Mouse (Mus musculus) myocyte (in vitro differentiated cells): ENCODE results near the gene Tnfrsf8. TPM values are rescaled to one million over a fixed set of nuclear protein-coding genes. Genes with fewer than 3 reads are reported as not detected.

ENCODE experiments used
- H3K27me3 ChIP-seq: one replicate; pipeline ENCODE4 v1.6.1; 2011; ENCODE audit not compliant: control insufficient read depth, insufficient read depth, insufficient read length
- H3K36me3 ChIP-seq: one replicate; pipeline ENCODE4 v1.6.1; 2011; ENCODE audit not compliant: control insufficient read depth, insufficient read depth
- H3K4me2 ChIP-seq: one replicate; pipeline ENCODE4 v1.6.1; 2011; ENCODE audit warnings: low read depth, control low read depth
- H3K4me3 ChIP-seq: one replicate; pipeline ENCODE4 v1.5.1; 2011; ENCODE audit warnings: mild to moderate bottlenecking, control low read depth, moderate library complexity
- H3K79me2 ChIP-seq: one replicate; pipeline ENCODE4 v1.6.1; 2011; ENCODE audit not compliant: control insufficient read depth, insufficient read depth
- H3ac ChIP-seq: one replicate; pipeline ENCODE4 v1.6.1; 2011; ENCODE audit not compliant: control insufficient read depth, insufficient read length
- CEBPB ChIP-seq: IDR thresholded peaks from 2 replicates; pipeline ENCODE4 v1.6.1; 2011; ENCODE audit warnings: mild to moderate bottlenecking, moderate library complexity; ENCODE audit not compliant: poor library complexity, insufficient read depth, severe bottlenecking
- E2F4 ChIP-seq: IDR thresholded peaks from one replicate; pipeline ENCODE4 v1.6.1; 2011; ENCODE audit warnings: mild to moderate bottlenecking, control low read depth, moderate library complexity; ENCODE audit not compliant: insufficient read depth
- MAX ChIP-seq: IDR thresholded peaks from one replicate; pipeline ENCODE4 v1.6.1; 2011; ENCODE audit warnings: low read depth, mild to moderate bottlenecking, control low read depth
- MYOD1 ChIP-seq, 3 experiments: IDR thresholded peaks; one replicate each; pipeline ENCODE4 v1.6.1; 2011; ENCODE audit warnings: control low read depth in 2 of 3, low read depth in 2 of 3, mild to moderate bottlenecking in 2 of 3, moderate library complexity in 1 of 3; ENCODE audit not compliant: insufficient read length in 2 of 3, control insufficient read depth in 1 of 3
- MYOG ChIP-seq, 3 experiments: IDR thresholded peaks; one replicate each; pipeline ENCODE4 v1.6.1; 2011; ENCODE audit warnings: control low read depth in 2 of 3, low read depth in 2 of 3, mild to moderate bottlenecking in 2 of 3; ENCODE audit not compliant: insufficient read length in 2 of 3, control insufficient read depth in 1 of 3, insufficient read depth in 1 of 3
- POLR2A ChIP-seq: IDR thresholded peaks from one replicate; pipeline ENCODE4 v1.6.1; 2011; ENCODE audit warnings: low read depth, mild to moderate bottlenecking, control low read depth, moderate library complexity; ENCODE audit not compliant: insufficient read length
- POLR2AphosphoS2 ChIP-seq: IDR thresholded peaks from one replicate; pipeline ENCODE4 v1.6.1; 2011; ENCODE audit warnings: low read depth, control low read depth; ENCODE audit not compliant: insufficient read length
- REST ChIP-seq: IDR thresholded peaks from one replicate; pipeline ENCODE4 v1.6.1; 2011; ENCODE audit warnings: mild to moderate bottlenecking, control low read depth, moderate library complexity; ENCODE audit not compliant: insufficient read depth, insufficient read length
- SRF ChIP-seq: IDR thresholded peaks from one replicate; pipeline ENCODE4 v1.6.1; 2011; ENCODE audit warnings: low read depth; ENCODE audit not compliant: control insufficient read depth, insufficient read length
- TCF12 ChIP-seq: IDR thresholded peaks from one replicate; pipeline ENCODE4 v1.6.1; 2011; ENCODE audit warnings: mild to moderate bottlenecking, control low read depth; ENCODE audit not compliant: poor library complexity, insufficient read depth, severe bottlenecking
- TCF3 ChIP-seq: IDR thresholded peaks from one replicate; pipeline ENCODE4 v1.6.1; 2011; ENCODE audit warnings: low read depth, control low read depth; ENCODE audit not compliant: insufficient read length
- USF1 ChIP-seq: IDR thresholded peaks from one replicate; pipeline ENCODE4 v1.6.1; 2011; ENCODE audit warnings: low read depth, mild to moderate bottlenecking, control low read depth, moderate library complexity
- polyA plus RNA-seq: library from polyadenylated mRNA; unstranded; fragments of >200 nt; fragmentation: generic; extraction: Trizol; gene quantifications from one replicate; pipeline ENCODE4 v1.2.1, GENCODE M21; 2012; ENCODE audit warnings: missing spikeins

The Tnfrsf8 gene
- polyA plus RNA-seq, 1 experiment: 0.02 TPM

- H3K4me2 ChIP-seq: peak overlapping the region; percentile 99
- H3K27me3 ChIP-seq: no peaks in the 10 kb centered on the region
- H3K4me3 ChIP-seq: no peak overlapping the region
- H3K36me3 ChIP-seq: no peaks in the 10 kb centered on the region
- H3ac ChIP-seq: no peak overlapping the region
- H3K79me2 ChIP-seq: peaks cover 50% of the 10 kb centered on the region
- TF ChIP-seq CEBPB: no peak
- TF ChIP-seq SRF: no peak
- TF ChIP-seq TCF3: no peak
- no peak for TF ChIP-seq POLR2AphosphoS2
- TF ChIP-seq TCF12: no peak
- no peak for TF ChIP-seq REST
- TF ChIP-seq E2F4: no peak
- no peak for TF ChIP-seq USF1
- no peak for TF ChIP-seq MAX
- no peak for TF ChIP-seq MYOG (IDR thresholded peaks at IDR 0.05; ENCODE audit: control insufficient read depth in 1 of 3, insufficient read depth in 1 of 3, insufficient read length in 2 of 3, low read depth in 2 of 3)
- TF ChIP-seq MYOD1 (IDR thresholded peaks at IDR 0.05; ENCODE audit: control insufficient read depth in 1 of 3, insufficient read length in 2 of 3, low read depth in 2 of 3): no peak
Measured at GRCm38 (mm10) chr4:145244676-145245075, 70.3 kb downstream of the Tnfrsf8 start.

GRCm38 (mm10) chr4:145242719-145243350 lies 72.1 kb downstream of the Tnfrsf8 start:
- H3K27me3 ChIP-seq: no peaks in the 10 kb centered on the region
- TF ChIP-seq POLR2AphosphoS2 (no peak), TCF3 (no peak), E2F4 (no peak), REST (no peak), SRF (no peak), CEBPB (no peak), USF1 (no peak), TCF12 (no peak)

GRCm38 (mm10) chr4:145240723-145241231 lies 74.2 kb downstream of the Tnfrsf8 start:
- TF ChIP-seq TCF12: no peak
- TF ChIP-seq POLR2AphosphoS2: no peak
- no peak for TF ChIP-seq TCF3
- TF ChIP-seq MYOD1 (IDR thresholded peaks at IDR 0.05; ENCODE audit: control insufficient read depth in 1 of 3, insufficient read length in 2 of 3, low read depth in 2 of 3): no peak
- TF ChIP-seq MYOG (IDR thresholded peaks at IDR 0.05; ENCODE audit: control insufficient read depth in 1 of 3, insufficient read depth in 1 of 3, insufficient read length in 2 of 3, low read depth in 2 of 3): no peak
- TF ChIP-seq MAX: no peak
- TF ChIP-seq POLR2A: no peak
- no peak for TF ChIP-seq REST
- no peak for TF ChIP-seq SRF
- TF ChIP-seq E2F4: no peak
- TF ChIP-seq USF1: no peak
- no peak for TF ChIP-seq CEBPB

More at GRCm38 (mm10) chr4:145242719-145243350, 72.1 kb downstream of the Tnfrsf8 start:
- Histone ChIP-seq H3ac (no peak overlapping the region), H3K36me3 (no peaks in the 10 kb centered on the region), H3K4me3 (no peak overlapping the region), H3K4me2 (no peak overlapping the region), H3K79me2 (peaks cover 61% of the 10 kb centered on the region)

GRCm38 (mm10) chr4:145239049-145239830 lies 75.7 kb downstream of the Tnfrsf8 start:
- H3K27me3 ChIP-seq: no peaks in the 10 kb centered on the region

More at GRCm38 (mm10) chr4:145240723-145241231, 74.2 kb downstream of the Tnfrsf8 start:
- Histone ChIP-seq H3ac (no peak overlapping the region), H3K27me3 (no peaks in the 10 kb centered on the region), H3K79me2 (peaks cover 69% of the 10 kb centered on the region), H3K36me3 (no peaks in the 10 kb centered on the region), H3K4me2 (peak overlapping the region; percentile 3), H3K4me3 (no peak overlapping the region)

More at GRCm38 (mm10) chr4:145239049-145239830, 75.7 kb downstream of the Tnfrsf8 start:
- no peak for TF ChIP-seq E2F4
- peak; percentile 39 for TF ChIP-seq TCF12
- TF ChIP-seq MYOG (IDR thresholded peaks at IDR 0.05; ENCODE audit: control insufficient read depth in 1 of 3, insufficient read depth in 1 of 3, insufficient read length in 2 of 3, low read depth in 2 of 3): peak; percentile 5 to 77 (median 72)
- TF ChIP-seq MYOD1 (IDR thresholded peaks at IDR 0.05; ENCODE audit: control insufficient read depth in 1 of 3, insufficient read length in 2 of 3, low read depth in 2 of 3): peak; percentile 27 to 87 (median 85)
- H3K79me2 ChIP-seq: peaks cover 54% of the 10 kb centered on the region
- peak overlapping the region; percentile 69 for H3K4me2 ChIP-seq
- H3K36me3 ChIP-seq: no peaks in the 10 kb centered on the region
- H3K4me3 ChIP-seq: no peak overlapping the region
- H3ac ChIP-seq: no peak overlapping the region
